Mouse (Mus musculus): ENCODE measurements around the gene Saxo1. TPM values are rescaled to one million over a fixed set of nuclear protein-coding genes. Genes with fewer than 3 reads are reported as not detected.

Gene Saxo1
- polyA plus RNA-seq, 1 experiment, result 95.3 TPM

- Histone ChIP-seq H3K27ac (ENCODE audit: control insufficient read depth, insufficient read depth, low read depth, low read length) (no peak overlapping the region), H3K36me3 (ENCODE audit: control insufficient read depth, insufficient read depth, low read length) (no peaks in the 10 kb centered on the region), H3K4me1 (ENCODE audit: control insufficient read depth, insufficient read depth, low read length) (no peaks in the 10 kb centered on the region), H3K27me3 (ENCODE audit: control insufficient read depth, insufficient read depth, low read length) (no peaks in the 10 kb centered on the region), H3K4me3 (ENCODE audit: control insufficient read depth, low read depth, low read length) (no peak overlapping the region)
- TF ChIP-seq POLR2A (IDR thresholded peaks at IDR 0.05; ENCODE audit: control insufficient read depth, low read depth, low read length) (no peak), CTCF (IDR thresholded peaks at IDR 0.05; ENCODE audit: control insufficient read depth, insufficient read depth, insufficient replicate concordance, low read depth, low read length) (no peak)
These were observed 149.7 kb downstream of the Saxo1 start for GRCm38 (mm10) chr4:86408421-86408820.

DNA sequence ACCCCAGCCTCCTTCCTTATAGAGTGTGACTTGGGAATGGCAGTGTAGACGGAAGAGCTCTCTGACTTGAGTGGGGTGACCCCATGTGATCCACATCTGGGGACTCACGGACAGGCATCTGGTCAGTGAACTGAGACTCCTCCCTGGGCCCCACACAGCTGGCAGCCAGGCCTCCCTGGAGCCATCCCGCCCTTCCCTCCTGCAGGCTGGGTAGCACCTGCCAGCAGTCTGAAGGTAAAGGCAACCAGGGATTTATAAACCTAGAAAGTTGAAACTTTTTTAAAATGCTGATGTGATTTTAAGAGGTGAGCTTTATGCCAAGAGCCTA lies 151.0 kb downstream of the Saxo1 start:
- H3K36me3 ChIP-seq (ENCODE audit: control insufficient read depth, insufficient read depth, low read length), result no peaks in the 10 kb centered on the region
- no peak overlapping the region for H3K27ac ChIP-seq (ENCODE audit: control insufficient read depth, insufficient read depth, low read depth, low read length)
- H3K27me3 ChIP-seq (ENCODE audit: control insufficient read depth, insufficient read depth, low read length), result no peaks in the 10 kb centered on the region
- H3K4me3 ChIP-seq (ENCODE audit: control insufficient read depth, low read depth, low read length), result no peak overlapping the region
- no peaks in the 10 kb centered on the region for H3K4me1 ChIP-seq (ENCODE audit: control insufficient read depth, insufficient read depth, low read length)
- no peak for TF ChIP-seq CTCF (IDR thresholded peaks at IDR 0.05; ENCODE audit: control insufficient read depth, insufficient read depth, insufficient replicate concordance, low read depth, low read length)
- no peak for TF ChIP-seq POLR2A (IDR thresholded peaks at IDR 0.05; ENCODE audit: control insufficient read depth, low read depth, low read length)

- no peak overlapping the region for H3K4me3 ChIP-seq (ENCODE audit: control insufficient read depth, low read depth, low read length)
- H3K27ac ChIP-seq (ENCODE audit: control insufficient read depth, insufficient read depth, low read depth, low read length), result no peak overlapping the region
- no peaks in the 10 kb centered on the region for H3K27me3 ChIP-seq (ENCODE audit: control insufficient read depth, insufficient read depth, low read length)
- H3K36me3 ChIP-seq (ENCODE audit: control insufficient read depth, insufficient read depth, low read length), result no peaks in the 10 kb centered on the region
- no peaks in the 10 kb centered on the region for H3K4me1 ChIP-seq (ENCODE audit: control insufficient read depth, insufficient read depth, low read length)
- TF ChIP-seq CTCF (IDR thresholded peaks at IDR 0.05; ENCODE audit: control insufficient read depth, insufficient read depth, insufficient replicate concordance, low read depth, low read length) (no peak), POLR2A (IDR thresholded peaks at IDR 0.05; ENCODE audit: control insufficient read depth, low read depth, low read length) (no peak)
These were observed 151.5 kb downstream of the Saxo1 start for GRCm38 (mm10) chr4:86406501-86407199.

DNA sequence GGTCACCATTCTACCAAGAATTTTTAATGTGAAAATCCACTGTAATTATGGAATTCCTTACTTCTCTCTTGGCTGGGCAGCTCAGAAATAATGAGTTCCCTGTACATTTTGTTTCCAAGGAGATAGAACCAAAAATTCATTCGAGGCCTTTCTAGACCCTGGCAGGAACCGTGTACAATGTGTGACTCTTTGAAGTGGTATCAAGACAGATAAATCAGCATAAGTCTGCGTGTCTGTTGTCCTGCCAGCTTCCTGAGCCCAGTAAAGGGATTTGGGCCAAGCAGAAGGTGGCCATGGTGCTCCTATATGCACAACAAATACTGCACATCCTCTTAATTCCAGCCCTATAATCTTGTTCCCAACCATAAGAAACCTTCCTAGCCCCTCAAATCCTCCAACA lies 157.0 kb downstream of the Saxo1 start:
- no peaks in the 10 kb centered on the region for H3K27me3 ChIP-seq (ENCODE audit: control insufficient read depth, insufficient read depth, low read length)
- TF ChIP-seq POLR2A (IDR thresholded peaks at IDR 0.05; ENCODE audit: control insufficient read depth, low read depth, low read length) (no peak), CTCF (IDR thresholded peaks at IDR 0.05; ENCODE audit: control insufficient read depth, insufficient read depth, insufficient replicate concordance, low read depth, low read length) (no peak)
- H3K36me3 ChIP-seq (ENCODE audit: control insufficient read depth, insufficient read depth, low read length), result no peaks in the 10 kb centered on the region
- no peak overlapping the region for H3K27ac ChIP-seq (ENCODE audit: control insufficient read depth, insufficient read depth, low read depth, low read length)
- no peak overlapping the region for H3K4me3 ChIP-seq (ENCODE audit: control insufficient read depth, low read depth, low read length)
- no peaks in the 10 kb centered on the region for H3K4me1 ChIP-seq (ENCODE audit: control insufficient read depth, insufficient read depth, low read length)

GRCm38 (mm10) chr4:86397470-86397869 lies 160.7 kb downstream of the Saxo1 start:
- Histone ChIP-seq H3K27ac (ENCODE audit: control insufficient read depth, insufficient read depth, low read depth, low read length) (no peak overlapping the region), H3K27me3 (ENCODE audit: control insufficient read depth, insufficient read depth, low read length) (no peaks in the 10 kb centered on the region)
- TF ChIP-seq POLR2A (IDR thresholded peaks at IDR 0.05; ENCODE audit: control insufficient read depth, low read depth, low read length), result no peak

DNA sequence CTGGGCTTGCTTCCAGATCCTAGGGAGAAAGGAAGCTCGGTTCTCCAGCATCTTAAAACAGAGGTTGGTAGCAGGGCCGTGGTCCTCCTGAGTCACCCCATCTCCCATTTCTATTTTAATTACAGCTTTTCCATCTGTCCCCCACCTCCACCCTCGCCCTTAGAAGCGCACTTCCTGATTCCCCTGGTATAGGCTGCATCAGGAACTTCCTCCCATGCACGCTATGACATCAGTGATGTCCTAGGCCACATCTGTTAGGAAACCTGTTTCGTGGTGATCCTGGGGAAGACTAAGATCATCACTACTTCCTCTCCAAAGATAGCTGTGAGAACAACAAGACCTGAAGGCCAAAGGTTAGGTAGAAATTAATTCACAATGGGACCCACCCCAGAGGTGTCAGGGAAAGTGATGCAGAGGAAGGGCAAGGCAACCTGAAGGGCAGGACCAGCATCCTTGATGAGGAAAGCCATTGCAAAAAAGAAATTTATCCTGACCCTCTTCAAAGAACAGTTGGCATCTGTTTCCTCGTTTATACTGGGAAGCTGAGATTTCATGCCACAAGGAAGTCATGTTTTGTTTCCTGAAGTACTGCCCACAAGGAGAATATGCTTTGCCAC lies 161.3 kb downstream of the Saxo1 start:
- no peak overlapping the region for H3K27ac ChIP-seq (ENCODE audit: control insufficient read depth, insufficient read depth, low read depth, low read length)
- TF ChIP-seq CTCF (IDR thresholded peaks at IDR 0.05; ENCODE audit: control insufficient read depth, insufficient read depth, insufficient replicate concordance, low read depth, low read length) (no peak), POLR2A (IDR thresholded peaks at IDR 0.05; ENCODE audit: control insufficient read depth, low read depth, low read length) (no peak)
- H3K36me3 ChIP-seq (ENCODE audit: control insufficient read depth, insufficient read depth, low read length), result no peaks in the 10 kb centered on the region
- H3K4me3 ChIP-seq (ENCODE audit: control insufficient read depth, low read depth, low read length), result no peak overlapping the region
- H3K27me3 ChIP-seq (ENCODE audit: control insufficient read depth, insufficient read depth, low read length), result no peaks in the 10 kb centered on the region
- no peaks in the 10 kb centered on the region for H3K4me1 ChIP-seq (ENCODE audit: control insufficient read depth, insufficient read depth, low read length)

More at GRCm38 (mm10) chr4:86397470-86397869, 160.7 kb downstream of the Saxo1 start:
- Histone ChIP-seq H3K4me3 (ENCODE audit: control insufficient read depth, low read depth, low read length) (no peak overlapping the region), H3K36me3 (ENCODE audit: control insufficient read depth, insufficient read depth, low read length) (no peaks in the 10 kb centered on the region), H3K4me1 (ENCODE audit: control insufficient read depth, insufficient read depth, low read length) (no peaks in the 10 kb centered on the region)

DNA sequence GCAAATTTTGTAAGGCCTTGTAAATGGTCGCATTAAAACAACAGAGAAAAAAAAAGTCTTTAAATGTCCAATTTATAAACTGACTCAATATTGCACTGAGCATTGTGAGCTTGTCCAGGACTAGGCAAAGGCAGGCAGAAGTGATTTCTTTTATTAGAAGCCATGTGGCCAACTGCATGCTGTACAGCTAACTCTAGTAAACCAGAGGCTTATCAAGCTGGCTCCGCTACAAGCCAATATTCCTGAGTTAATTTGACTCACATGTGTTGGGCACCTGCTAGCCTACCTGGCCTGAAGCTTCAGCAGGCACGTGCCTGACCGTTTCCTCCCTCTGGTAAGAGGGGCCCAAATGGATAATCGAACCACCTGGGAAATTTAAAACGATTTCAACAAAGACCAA lies 162.5 kb downstream of the Saxo1 start:
- TF ChIP-seq CTCF (IDR thresholded peaks at IDR 0.05; ENCODE audit: control insufficient read depth, insufficient read depth, insufficient replicate concordance, low read depth, low read length) (no peak), POLR2A (IDR thresholded peaks at IDR 0.05; ENCODE audit: control insufficient read depth, low read depth, low read length) (no peak)
- no peaks in the 10 kb centered on the region for H3K36me3 ChIP-seq (ENCODE audit: control insufficient read depth, insufficient read depth, low read length)
- H3K27me3 ChIP-seq (ENCODE audit: control insufficient read depth, insufficient read depth, low read length), result no peaks in the 10 kb centered on the region
- H3K27ac ChIP-seq (ENCODE audit: control insufficient read depth, insufficient read depth, low read depth, low read length), result no peak overlapping the region
- H3K4me1 ChIP-seq (ENCODE audit: control insufficient read depth, insufficient read depth, low read length), result no peaks in the 10 kb centered on the region
- H3K4me3 ChIP-seq (ENCODE audit: control insufficient read depth, low read depth, low read length), result no peak overlapping the region

Other genes starting within 250 kb of the Saxo1 start
- 18.9 and 20.9 TPM in 2 replicates for gene Rraga, start 17.3 kb upstream of the Saxo1 start, polyA plus RNA-seq (2012; rRNA removed)
- gene Haus6, start 53.7 kb upstream of the Saxo1 start, polyA plus RNA-seq (2012; rRNA removed), result 8.8 and 12.2 TPM in 2 replicates
- gene Plin2, start 111.7 kb upstream of the Saxo1 start, polyA plus RNA-seq (2012; rRNA removed), result 68.7 and 69.0 TPM in 2 replicates
- gene Dennd4c, start 190.2 kb upstream of the Saxo1 start, polyA plus RNA-seq (2012; rRNA removed), result 5.0 and 7.0 TPM in 2 replicates